Mouse (Mus musculus): Measurements from ENCODE around the gene Dkc1. TPM values are rescaled to one million over a fixed set of nuclear protein-coding genes. Genes with fewer than 3 reads are reported as not detected.

The Dkc1 gene
- 10 to 100 TPM; 18.0 to 24.5 TPM for total RNA-seq (2021)

- DNase-seq = peak; percentile 82 to 86
- intact Hi-C loops (cut with DNase I) = no loop called here
These were observed at the start of gene Dkc1 for GRCm38 (mm10) chrX:75095369-75096162. Gene Dkc1, plus strand, starts transcription at chrX:75095854.

- DNase-seq = no peak
- intact Hi-C loops (cut with DNase I) = no loop called here
These were observed 49.7 kb upstream of the Dkc1 start for GRCm38 (mm10) chrX:75045931-75046330.

- intact Hi-C loops (cut with DNase I) = no loop called here
- peak; percentile 13 to 21 for DNase-seq
These were observed 48.6 kb upstream of the Dkc1 start for GRCm38 (mm10) chrX:75046921-75047635.

- DNase-seq = no peak
- intact Hi-C loops (cut with DNase I) = no loop called here
These were observed 39.4 kb upstream of the Dkc1 start for GRCm38 (mm10) chrX:75056120-75056775.

- DNase-seq = no peak
- intact Hi-C loops (cut with DNase I) = no loop called here
These were observed 13.3 kb upstream of the Dkc1 start for GRCm38 (mm10) chrX:75082351-75082750.

GRCm38 (mm10) chrX:75083982-75084773 lies 11.5 kb upstream of the Dkc1 start:
- DNase-seq = peak; percentile 14 to 47
- intact Hi-C loops (cut with DNase I) = no loop called here

GRCm38 (mm10) chrX:75084774-75085508 lies 10.7 kb upstream of the Dkc1 start, which contains the start of gene Gab3:
Gene Gab3, minus strand, starts transcription at chrX:75085458.
- peak in 1 of 2 experiments; percentile 60 for DNase-seq
- intact Hi-C loops (cut with DNase I) = no loop called here

- intact Hi-C loops (cut with DNase I) = no loop called here
These were observed 10.0 kb upstream of the Dkc1 start for GRCm38 (mm10) chrX:75085654-75086053.

GRCm38 (mm10) chrX:75096163-75096770 lies 613 bp downstream of the Dkc1 start:
- DNase-seq = peak; percentile 5 to 13
- intact Hi-C loops (cut with DNase I) = no loop called here

More at GRCm38 (mm10) chrX:75085654-75086053, 10.0 kb upstream of the Dkc1 start:
- no peak for DNase-seq

- no peak for DNase-seq
- intact Hi-C loops (cut with DNase I) = no loop called here
These were observed 3.1 kb downstream of the Dkc1 start for GRCm38 (mm10) chrX:75098799-75099198.

GRCm38 (mm10) chrX:75102293-75102692 lies 6.6 kb downstream of the Dkc1 start:
- intact Hi-C loops (cut with DNase I) = no loop called here
- DNase-seq = no peak

GRCm38 (mm10) chrX:75115550-75115949 lies 19.9 kb downstream of the Dkc1 start:
- DNase-seq = no peak
- intact Hi-C loops (cut with DNase I) = loop anchor here (10.0 kb wide), 1 partner anchor 279 kb away; no protein-coding TSS in a partner anchor

- DNase-seq = no peak
- intact Hi-C loops (cut with DNase I) = no loop called here
These were observed 30.0 kb downstream of the Dkc1 start for GRCm38 (mm10) chrX:75125606-75126005.

- DNase-seq = no peak
- intact Hi-C loops (cut with DNase I) = no loop called here
These were observed 31.2 kb downstream of the Dkc1 start for GRCm38 (mm10) chrX:75126893-75127292.

GRCm38 (mm10) chrX:75128333-75128980 lies 32.8 kb downstream of the Dkc1 start:
- intact Hi-C loops (cut with DNase I) = no loop called here
- no peak for DNase-seq

- intact Hi-C loops (cut with DNase I) = no loop called here
- no peak for DNase-seq
These were observed 33.8 kb downstream of the Dkc1 start for GRCm38 (mm10) chrX:75129474-75129873.

- intact Hi-C loops (cut with DNase I) = no loop called here
- peak; percentile 76 to 77 for DNase-seq
These were observed 35.0 kb downstream of the Dkc1 start, which contains the start of gene Mpp1 for GRCm38 (mm10) chrX:75130467-75131160. Gene Mpp1, minus strand, starts transcription at chrX:75131016.

GRCm38 (mm10) chrX:75136938-75137337 lies 41.3 kb downstream of the Dkc1 start:
- intact Hi-C loops (cut with DNase I) = no loop called here
- no peak for DNase-seq
